Mouse (Mus musculus) large intestine, adult 2 months (tissue): ENCODE results near the gene Zfp93. TPM values are rescaled to one million over a fixed set of nuclear protein-coding genes. Genes with fewer than 3 reads are reported as not detected.
"Not testable (repeated sequence)": the region's sequence is repeated elsewhere in the genome, so short reads cannot be mapped to it uniquely, and the experiment has no call there.

Experiments
- DNase-seq: peaks from one replicate; pipeline ENCODE4 v3.0.0-alpha.2; 2012; ENCODE audit warnings: low read depth, low spot score
- WGBS: fragments of 180-500 bp; shearing (Covaris S2); methylation state at CpG from one replicate; pipeline ENCODE4 v1.1.7; 2018; 5-methylcytosine and 5-hydroxymethylcytosine counted together
- polyA plus RNA-seq: library from polyadenylated mRNA; depleted of rRNA; stranded (reverse); fragments of >200 nt; gene quantifications from 2 replicates; pipeline ENCODE4 v1.2.3, GENCODE M21; 2012; rRNA removed

The Zfp93 gene
- 1.0 and 1.3 TPM in 2 replicates for polyA plus RNA-seq

- under 1% methylated on average over 12 of the region's 12 CpGs for WGBS
- DNase-seq = peak; percentile 78
Observed at GRCm38 (mm10) chr7:24270288-24270672, at the start of gene Zfp93. Gene Zfp93 (plus strand): TSS chr7:24270420.

- peak; percentile 40 for DNase-seq
- WGBS = 5% methylated on average over 28 of the region's 28 CpGs
Observed at GRCm38 (mm10) chr7:24237040-24237791, 33.0 kb upstream of the Zfp93 start, which contains the start of gene Zfp109. Gene Zfp109 (minus strand): TSS chr7:24237560.

DNA sequence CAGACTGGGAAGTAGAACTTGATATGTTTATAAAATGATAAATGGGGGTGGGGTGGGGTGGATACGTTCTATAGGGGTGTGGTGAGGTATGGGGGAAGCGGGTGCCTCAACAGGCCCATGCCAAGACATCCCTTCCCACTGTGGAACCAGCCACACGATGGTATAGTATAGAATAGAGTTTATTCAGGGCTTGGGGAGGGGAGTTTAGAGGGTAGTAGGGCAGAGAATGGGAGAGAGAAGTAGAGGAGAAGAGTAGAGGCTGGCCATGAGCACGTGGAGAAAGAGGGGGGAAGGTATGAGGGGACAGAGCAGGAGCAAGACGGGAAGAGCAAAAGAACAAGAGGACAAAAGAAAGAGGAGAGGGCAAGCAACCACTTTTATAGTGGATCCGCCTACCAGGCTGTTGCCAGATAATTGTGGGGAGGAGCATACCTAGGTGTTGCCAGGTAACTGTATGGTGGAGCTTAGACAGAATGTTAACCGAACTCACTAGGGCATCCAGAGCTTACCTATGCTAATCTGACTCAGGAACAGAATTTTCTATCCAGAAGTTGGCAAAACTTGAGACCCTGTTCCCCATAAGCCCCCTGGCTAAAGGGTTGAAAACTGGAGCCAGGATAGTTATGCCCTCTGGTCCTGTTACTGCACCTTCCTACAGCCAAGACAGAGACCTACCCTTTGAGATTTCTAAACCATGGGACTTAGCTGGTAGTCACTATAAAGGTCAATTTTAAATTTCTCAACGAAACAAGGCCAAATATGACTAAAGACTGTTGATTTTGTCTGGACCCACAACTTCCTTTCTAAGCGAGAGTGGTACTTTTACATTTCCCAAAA, 16.2 kb upstream of the Zfp93 start:
- 45% methylated on average over 9 of the region's 9 CpGs for WGBS
- no peak for DNase-seq

- peak; percentile 83 for DNase-seq
- WGBS = 15% methylated on average over 21 of the region's 21 CpGs
Observed at GRCm38 (mm10) chr7:24254633-24255474, 15.4 kb upstream of the Zfp93 start, which contains the start of gene Zfp108. Gene Zfp108 (plus strand): TSS chr7:24254794.

GRCm38 (mm10) chr7:24259306-24259999, 10.8 kb upstream of the Zfp93 start:
- WGBS = 90% methylated on average over 13 of the region's 13 CpGs
- no peak for DNase-seq

DNA sequence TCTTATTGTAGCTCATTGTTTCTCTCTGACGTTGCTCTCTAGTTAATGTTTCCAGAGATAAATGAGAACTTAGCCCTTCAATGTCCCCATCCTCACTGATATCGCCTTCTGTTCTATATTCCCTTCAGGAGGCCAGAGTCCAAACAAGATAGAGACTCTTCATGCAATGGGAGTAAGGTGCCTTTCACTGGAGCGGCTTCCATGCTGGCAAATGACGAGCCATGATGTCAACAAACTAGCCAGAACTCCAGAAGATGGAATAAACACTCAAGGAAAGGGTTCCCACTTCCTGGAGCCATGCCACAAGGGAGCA, 10.3 kb upstream of the Zfp93 start:
- DNase-seq = no peak
- 87% methylated on average over 4 of the region's 4 CpGs for WGBS

DNA sequence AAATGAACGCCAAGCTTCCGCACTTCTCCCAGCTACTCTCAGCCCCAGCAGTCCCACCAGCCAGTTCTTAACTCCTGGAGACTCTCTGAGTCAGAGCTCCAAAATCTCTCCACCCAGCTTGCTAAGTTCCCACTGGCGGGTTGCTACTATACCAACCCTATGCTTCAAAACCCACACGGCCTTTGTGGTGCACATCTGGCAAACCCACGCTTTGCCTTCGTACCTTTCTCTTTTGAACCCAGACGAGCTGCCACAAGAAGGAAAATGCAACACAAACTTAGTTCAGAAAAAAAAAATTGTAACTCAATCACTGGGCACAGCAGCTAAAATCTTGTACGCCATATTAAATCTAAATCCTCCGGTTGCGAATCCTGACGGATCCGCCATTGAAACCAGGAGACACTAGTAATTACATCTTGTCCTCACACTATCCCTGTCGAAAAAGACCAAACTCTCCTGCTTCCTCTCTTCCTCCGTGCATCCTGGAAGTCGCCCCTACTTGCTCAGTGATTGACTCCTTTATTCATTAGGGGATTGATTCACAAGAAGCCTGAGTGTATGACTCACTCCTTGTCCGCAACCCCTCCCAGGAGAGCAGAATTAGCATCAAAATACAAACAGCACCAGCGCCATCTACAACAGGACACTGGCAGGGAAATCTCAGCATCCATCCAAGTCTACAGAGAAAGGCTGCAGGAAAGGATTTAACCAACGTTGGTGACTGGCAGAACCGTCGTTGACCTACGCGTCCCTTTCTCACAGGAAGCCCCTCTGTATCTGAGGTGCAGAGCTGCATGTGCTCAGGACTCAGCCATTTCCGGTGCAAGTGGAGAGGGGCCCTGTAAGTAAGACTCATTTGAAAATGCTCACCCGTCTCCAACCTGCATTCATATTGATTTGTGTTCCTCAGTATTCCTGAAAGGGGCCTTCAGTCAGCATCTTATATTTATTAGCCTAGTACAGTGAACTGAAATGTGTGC, 1.8 kb upstream of the Zfp93 start:
- DNase-seq = no peak
- 78% methylated on average over 24 of the region's 24 CpGs for WGBS

DNA sequence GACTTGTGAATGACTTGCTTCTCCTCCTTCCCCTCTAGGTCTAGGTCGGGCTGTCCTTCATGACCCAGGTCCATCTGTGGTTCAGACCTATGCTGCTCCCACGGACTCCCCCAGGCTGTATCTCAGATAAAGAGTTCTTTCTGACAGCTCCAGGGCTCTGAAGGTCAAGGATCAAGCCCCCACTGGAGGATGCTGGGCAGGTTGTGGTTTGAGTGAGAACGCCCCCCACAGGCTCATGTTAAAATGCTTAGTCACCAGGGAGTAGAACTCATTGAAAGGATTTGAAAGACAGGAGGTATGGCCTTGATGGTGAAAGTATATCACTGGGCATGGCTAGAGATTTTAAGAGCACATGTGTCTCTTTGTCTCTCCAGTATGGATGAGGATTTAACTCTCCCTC, 964 bp upstream of the Zfp93 start:
- 78% methylated on average over 3 of the region's 3 CpGs for WGBS
- DNase-seq = no peak

- 35% methylated on average over 7 of the region's 7 CpGs for WGBS
Observed at GRCm38 (mm10) chr7:24269667-24270287, 443 bp upstream of the Zfp93 start.

GRCm38 (mm10) chr7:24271191-24271590, 971 bp downstream of the Zfp93 start:
- DNase-seq = no peak
- WGBS = 98% methylated on average over 6 of the region's 6 CpGs

More at GRCm38 (mm10) chr7:24269667-24270287, 443 bp upstream of the Zfp93 start:
- no peak for DNase-seq

- DNase-seq = no peak
- WGBS = 94% methylated on average over 4 of the region's 4 CpGs
Observed at GRCm38 (mm10) chr7:24274456-24274855, 4.2 kb downstream of the Zfp93 start.

GRCm38 (mm10) chr7:24278771-24279170, 8.6 kb downstream of the Zfp93 start:
- DNase-seq = not testable (repeated sequence)
- WGBS = 91% methylated on average over 3 of the region's 3 CpGs

DNA sequence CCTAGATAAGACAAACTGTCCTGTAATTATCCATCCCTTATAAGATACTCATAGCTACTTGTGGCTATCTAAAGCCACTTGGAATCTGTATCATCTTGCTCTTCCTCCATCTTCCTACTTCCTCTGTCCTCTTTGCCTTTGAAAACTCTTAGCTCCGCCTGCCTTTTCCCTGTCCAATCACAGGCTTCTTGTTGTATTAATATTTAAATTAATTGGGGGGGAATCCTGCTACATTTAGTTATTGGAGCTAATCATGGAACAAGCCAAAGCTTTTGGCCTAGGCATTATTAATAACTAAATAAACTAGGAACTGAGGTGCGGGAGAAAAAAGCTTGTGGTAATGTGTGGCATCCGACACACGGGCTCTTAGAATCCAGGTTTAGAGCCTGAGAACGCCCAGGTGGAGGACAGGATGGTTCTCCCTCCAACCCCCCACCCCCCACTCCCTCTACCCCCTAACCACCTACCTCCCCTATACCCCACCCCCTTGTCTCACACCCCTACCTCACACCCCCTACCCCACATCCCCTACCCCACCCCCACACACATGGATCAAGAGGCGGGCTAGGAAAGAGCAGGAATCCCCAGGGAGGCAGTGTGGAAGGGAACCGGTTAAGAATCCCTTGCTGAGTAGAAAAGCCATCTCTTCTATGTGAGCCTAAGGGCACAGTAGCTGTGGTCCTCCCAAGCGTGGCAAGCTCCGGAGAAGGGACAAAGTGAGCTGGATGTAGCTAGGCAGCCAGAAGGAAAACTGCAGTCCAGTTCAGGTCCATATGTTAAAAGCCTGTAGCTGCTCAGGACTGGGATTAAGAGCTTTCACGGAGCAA, 10.0 kb downstream of the Zfp93 start:
- no peak for DNase-seq
- 57% methylated on average over 10 of the region's 10 CpGs for WGBS

GRCm38 (mm10) chr7:24280858-24281145, 10.6 kb downstream of the Zfp93 start:
- 37% methylated on average over 4 of the region's 4 CpGs for WGBS
- no peak for DNase-seq

DNA sequence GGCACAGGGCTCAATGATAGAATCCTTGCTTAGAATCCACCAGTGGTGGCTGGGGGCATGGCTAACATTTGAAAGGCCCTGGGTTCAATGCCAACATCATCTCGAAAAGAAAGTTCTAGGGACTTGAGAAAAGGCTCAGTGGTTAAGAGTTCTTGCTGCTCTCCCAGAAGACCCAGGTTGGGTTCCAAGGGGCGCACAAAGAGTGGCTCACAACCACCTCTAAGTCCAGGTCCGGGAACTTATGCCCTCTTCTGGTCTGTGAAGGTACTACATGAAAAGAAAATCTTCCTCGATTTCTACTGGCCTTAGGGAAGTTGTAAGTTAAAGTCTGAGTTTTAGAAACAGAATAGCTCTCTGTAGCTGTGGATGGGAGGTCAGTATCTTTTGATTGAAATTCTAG, 15.9 kb downstream of the Zfp93 start:
- WGBS = 50% methylated on average over 4 of the region's 4 CpGs
- DNase-seq = no peak

DNA sequence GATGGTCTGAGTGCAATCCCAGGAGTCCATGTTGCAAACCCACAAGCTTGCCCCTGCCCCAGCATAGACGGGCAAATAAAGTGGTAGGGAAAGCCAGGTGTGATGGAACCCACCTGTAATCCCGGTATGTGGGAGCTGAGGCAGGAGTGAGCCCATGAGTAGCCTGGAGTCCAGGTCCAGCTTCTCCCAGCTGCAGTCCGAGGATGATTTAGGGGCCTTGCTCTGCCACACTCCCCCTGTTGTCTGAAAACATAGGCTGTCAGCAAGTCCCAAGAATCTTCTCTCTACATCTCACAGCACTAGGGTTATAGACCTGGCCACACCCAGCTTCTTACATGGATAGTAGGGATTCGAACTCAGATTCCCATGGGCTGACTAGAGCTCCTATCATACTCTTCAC, 16.7 kb downstream of the Zfp93 start:
- no peak for DNase-seq
- 79% methylated on average over 4 of the region's 4 CpGs for WGBS

DNA sequence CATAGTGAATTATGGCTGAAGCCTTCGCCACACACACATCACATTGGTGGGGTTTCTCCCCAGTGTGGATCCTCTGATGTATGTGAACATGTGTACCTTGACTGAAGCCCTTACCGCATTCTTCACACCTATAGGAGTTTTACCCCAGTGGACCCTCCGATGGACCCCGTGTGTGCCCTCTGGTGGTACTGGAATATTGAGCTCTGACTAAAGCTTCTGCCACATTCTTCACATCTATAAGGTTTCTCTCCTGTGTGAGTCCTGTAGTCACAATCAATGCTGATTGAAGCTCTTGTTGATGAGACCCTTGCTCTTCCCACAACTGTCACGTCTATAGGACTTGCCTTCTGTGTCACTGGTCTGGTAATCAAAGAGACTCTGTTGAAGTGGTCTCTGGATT, 17.4 kb downstream of the Zfp93 start:
- no peak for DNase-seq
- WGBS = 89% methylated on average over 5 of the region's 5 CpGs
